Mouse (Mus musculus) liver, postnatal 0 days (tissue): Measurements from ENCODE around the gene Zfp750. TPM values are rescaled to one million over a fixed set of nuclear protein-coding genes. Genes with fewer than 3 reads are reported as not detected.

ENCODE experiments used
- ATAC-seq: fragments of 200-750 bp; cut with Nextera tagmentation; 2 replicates; pipeline ENCODE4 v1.8.0; 2017; ENCODE audit warnings: mild to moderate bottlenecking, moderate library complexity
- DNase-seq: peaks from one replicate; pipeline ENCODE4 v3.0.0-alpha.2; 2016
- H3K27ac ChIP-seq: fragments of 300-500 bp; sonication (generic); 2 replicates; pipeline ENCODE4 v1.5.1; 2014; ENCODE audit warnings: antibody characterized with exemption, moderate library complexity, mild to moderate bottlenecking, low read depth
- H3K27me3 ChIP-seq: fragments of 300-500 bp; sonication (generic); 2 replicates; pipeline ENCODE4 v1.6.1; 2014; ENCODE audit warnings: low read length, control low read depth, mixed read lengths; ENCODE audit not compliant: insufficient read depth
- H3K36me3 ChIP-seq: fragments of 300-500 bp; sonication (generic); replicated peaks from 2 replicates; pipeline ENCODE4 v1.6.1; 2014; ENCODE audit warnings: mild to moderate bottlenecking, control low read depth, low read length, moderate library complexity, mixed read lengths; ENCODE audit not compliant: insufficient read depth
- H3K4me1 ChIP-seq: fragments of 300-500 bp; sonication (generic); 2 replicates; pipeline ENCODE4 v1.6.1; 2014; ENCODE audit warnings: antibody characterized with exemption, mild to moderate bottlenecking, control low read depth; ENCODE audit not compliant: insufficient read depth
- H3K4me2 ChIP-seq: fragments of 300-500 bp; sonication (generic); 2 replicates; pipeline ENCODE4 v1.6.1; 2014; ENCODE audit warnings: low read depth, mild to moderate bottlenecking, low read length, moderate library complexity, mixed read lengths
- H3K4me3 ChIP-seq: fragments of 300-500 bp; sonication (generic); 2 replicates; pipeline ENCODE4 v1.5.1; 2014; ENCODE audit warnings: low read depth, low read length
- H3K9ac ChIP-seq: fragments of 300-500 bp; sonication (generic); replicated peaks from 2 replicates; pipeline ENCODE4 v1.6.1; 2014; ENCODE audit warnings: mild to moderate bottlenecking, moderate library complexity
- H3K9me3 ChIP-seq: fragments of 300-500 bp; sonication (generic); 2 replicates; pipeline ENCODE4 v1.6.1; 2016; ENCODE audit warnings: mild to moderate bottlenecking, control low read depth, low read length, mixed read lengths
- CTCF ChIP-seq: sonication (generic); IDR thresholded peaks from 2 replicates; pipeline ENCODE4 v1.5.1; 2016; ENCODE audit warnings: antibody characterized with exemption, low read depth
- EP300 ChIP-seq: IDR thresholded peaks from 2 replicates; pipeline ENCODE4 v1.6.1; 2016; ENCODE audit warnings: antibody characterized with exemption, low read depth, mild to moderate bottlenecking
- WGBS: fragments of 180-500 bp; shearing (Covaris S2); extraction: QIAGEN DNeasy Blood & Tissue Kit; methylation state at CpG from one replicate; pipeline ENCODE4 v1.1.7; 2014; ENCODE audit not compliant: insufficient replicate concordance; 5-methylcytosine and 5-hydroxymethylcytosine counted together
- polyA plus RNA-seq: library from polyadenylated mRNA; unstranded; fragments of >200 nt; fragmentation: Nextera tagmentation; extraction: Ambion mirVana; gene quantifications from 2 replicates; pipeline ENCODE4 v1.2.1, GENCODE M21; 2015

Gene Zfp750
- 2.5 TPM in 2 replicates for polyA plus RNA-seq

GRCm38 (mm10) chr11:121519131-121519530, at the start of gene Zfp750:
Zfp750 (minus strand) TSS chr11:121519333.
- Histone ChIP-seq H3K4me3 (peak within 1 kb of the TSS; percentile 17), H3K27ac (peak within 1 kb of the TSS; percentile 94), H3K4me1 (peaks cover 25% of the 10 kb centered on the region), H3K27me3 (no peaks in the 10 kb centered on the region), H3K4me2 (peak within 1 kb of the TSS; percentile 49), H3K9me3 (no peaks in the 10 kb centered on the region), H3K36me3 (no peaks in the 10 kb centered on the region; the same call in 1 of the 2 replicates), H3K9ac (peak within 1 kb of the TSS; percentile 43)
- no peak for TF ChIP-seq EP300
- no peak for TF ChIP-seq CTCF
- ATAC-seq = no peak
- peak; percentile 47 for DNase-seq
- 59% methylated on average over 10 of the region's 10 CpGs for WGBS

DNA sequence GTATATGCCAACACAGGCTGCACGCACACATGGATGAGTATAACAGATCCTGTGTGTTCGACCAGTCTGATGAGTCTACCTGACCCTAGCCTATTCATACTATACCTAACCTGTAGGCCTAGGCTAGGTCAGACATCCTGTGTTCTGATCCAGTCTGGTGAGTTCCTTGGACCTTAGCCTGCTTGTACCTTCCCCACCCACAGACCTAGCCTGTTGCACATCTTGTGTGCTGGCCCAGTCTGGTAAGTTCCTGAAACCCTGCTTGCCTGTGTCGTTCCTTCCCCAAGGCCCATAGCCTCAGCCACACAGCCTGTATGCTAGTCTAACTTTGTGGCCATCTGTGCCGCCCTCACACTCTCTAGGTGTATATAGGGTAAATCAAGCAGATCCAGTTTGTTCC, 45.1 kb upstream of the Zfp750 start:
- 91% methylated on average over 4 of the region's 4 CpGs for WGBS
- DNase-seq (no peak), ATAC-seq (no peak)
- Histone ChIP-seq H3K4me1 (peaks cover 8% of the 10 kb centered on the region), H3K4me2 (no peak overlapping the region), H3K9me3 (no peaks in the 10 kb centered on the region), H3K4me3 (no peak overlapping the region), H3K36me3 (peaks cover 8% of the 10 kb centered on the region; the same call in 1 of the 2 replicates), H3K27ac (no peak overlapping the region), H3K9ac (no peak overlapping the region), H3K27me3 (no peaks in the 10 kb centered on the region)
- TF ChIP-seq CTCF = no peak
- no peak for TF ChIP-seq EP300

GRCm38 (mm10) chr11:121563312-121563711, 44.2 kb upstream of the Zfp750 start:
- WGBS = 83% methylated on average over 5 of the region's 5 CpGs

DNA sequence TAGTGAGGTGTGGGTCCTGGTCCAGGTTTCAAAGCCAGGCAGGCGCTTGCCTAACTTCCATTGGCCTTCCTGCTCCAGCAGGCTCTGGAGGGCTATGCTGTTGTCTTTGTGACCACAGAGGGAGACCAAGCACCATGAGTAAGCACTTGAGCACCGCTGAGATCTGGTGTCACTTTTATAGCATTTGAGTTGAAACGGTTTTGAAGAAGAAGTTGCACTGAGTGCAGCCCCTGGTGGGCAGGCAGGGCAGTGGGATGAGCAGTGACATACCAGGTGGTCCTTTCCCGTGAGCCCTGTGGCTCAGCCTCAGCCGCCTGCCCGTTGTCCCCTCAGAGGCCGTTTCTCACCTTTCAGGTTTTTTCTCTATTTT, 41.1 kb upstream of the Zfp750 start:
- peak; percentile 46 for ATAC-seq
- no peaks in the 10 kb centered on the region for H3K27me3 ChIP-seq
- TF ChIP-seq CTCF (peak; percentile 45), EP300 (no peak)
- peaks cover 11% of the 10 kb centered on the region for H3K4me1 ChIP-seq
- H3K9ac ChIP-seq = no peak overlapping the region
- 40% methylated on average over 7 of the region's 7 CpGs for WGBS
- H3K36me3 ChIP-seq = peaks cover 8% of the 10 kb centered on the region; the same call in 1 of the 2 replicates
- H3K4me2 ChIP-seq = no peak overlapping the region
- DNase-seq = no peak
- no peaks in the 10 kb centered on the region for H3K9me3 ChIP-seq
- H3K4me3 ChIP-seq = no peak overlapping the region
- H3K27ac ChIP-seq = no peak overlapping the region

More at GRCm38 (mm10) chr11:121563312-121563711, 44.2 kb upstream of the Zfp750 start:
- DNase-seq (no peak), ATAC-seq (no peak)
- TF ChIP-seq CTCF = no peak
- no peak for TF ChIP-seq EP300
- Histone ChIP-seq H3K27me3 (no peaks in the 10 kb centered on the region), H3K9ac (no peak overlapping the region), H3K27ac (no peak overlapping the region), H3K4me1 (peaks cover 8% of the 10 kb centered on the region), H3K4me2 (no peak overlapping the region), H3K4me3 (no peak overlapping the region), H3K9me3 (no peaks in the 10 kb centered on the region), H3K36me3 (peaks cover 8% of the 10 kb centered on the region; the same call in 1 of the 2 replicates)

GRCm38 (mm10) chr11:121559527-121560293, 40.6 kb upstream of the Zfp750 start:
- Histone ChIP-seq H3K36me3 (peaks cover 5% of the 10 kb centered on the region; the same call in 1 of the 2 replicates), H3K4me1 (peaks cover 11% of the 10 kb centered on the region), H3K4me2 (no peak overlapping the region), H3K27me3 (no peaks in the 10 kb centered on the region), H3K9ac (no peak overlapping the region), H3K9me3 (no peaks in the 10 kb centered on the region), H3K4me3 (no peak overlapping the region), H3K27ac (no peak overlapping the region)
- ATAC-seq (peak; percentile 75), DNase-seq (no peak)
- 32% methylated on average over 4 of the region's 4 CpGs for WGBS
- no peak for TF ChIP-seq CTCF
- peak; percentile 61; the same call in 1 of the 2 replicates for TF ChIP-seq EP300

- Histone ChIP-seq H3K9ac (no peak overlapping the region), H3K4me3 (no peak overlapping the region), H3K27ac (no peak overlapping the region), H3K4me1 (peaks cover 11% of the 10 kb centered on the region), H3K27me3 (no peaks in the 10 kb centered on the region), H3K9me3 (no peaks in the 10 kb centered on the region), H3K4me2 (no peak overlapping the region), H3K36me3 (0 out of 2 replicates have a peak, but pooled peaks cover 3% of the 10 kb centered on the region)
- no peak for DNase-seq
- no peak for TF ChIP-seq EP300
- no peak for ATAC-seq
- 66% methylated on average over 3 of the region's 3 CpGs for WGBS
Observed at GRCm38 (mm10) chr11:121558522-121558921, 39.4 kb upstream of the Zfp750 start.
